Mouse (Mus musculus): Measurements from ENCODE around the gene Smoc2. TPM values are rescaled to one million over a fixed set of nuclear protein-coding genes. Genes with fewer than 3 reads are reported as not detected.

Gene Smoc2
- polyA plus RNA-seq, 1 experiment from 2014 or later, result 7.0 TPM

- no peak overlapping the region for H3K4me3 ChIP-seq (ENCODE audit: low read depth, low read length)
- ATAC-seq (ENCODE audit: low FRiP score) (no peak), DNase-seq (ENCODE audit: low spot score, missing footprints) (no peak)
- H3K27ac ChIP-seq (ENCODE audit: low read depth, low read length), result no peak overlapping the region
- H3K36me3 ChIP-seq (ENCODE audit: control insufficient read depth, insufficient read depth, low read length), result no peaks in the 10 kb centered on the region
- no peaks in the 10 kb centered on the region for H3K9me3 ChIP-seq (ENCODE audit: control insufficient read depth, low read length)
- H3K4me2 ChIP-seq, result no peak overlapping the region
- no peaks in the 10 kb centered on the region for H3K27me3 ChIP-seq (ENCODE audit: control insufficient read depth, insufficient read depth, low read length)
- 73% methylated on average over 11 of the region's 11 CpGs for WGBS
- no peak overlapping the region for H3K9ac ChIP-seq (ENCODE audit: low read length)
- no peaks in the 10 kb centered on the region for H3K4me1 ChIP-seq (ENCODE audit: control insufficient read depth, insufficient read depth, low read length)
Measured at GRCm38 (mm10) chr17:14244195-14244965, 34.9 kb upstream of the Smoc2 start.

GRCm38 (mm10) chr17:14246266-14246665 is 33.0 kb upstream of the Smoc2 start:
- no peaks in the 10 kb centered on the region for H3K9me3 ChIP-seq (ENCODE audit: control insufficient read depth, low read length)
- H3K36me3 ChIP-seq (ENCODE audit: control insufficient read depth, insufficient read depth, low read length), result no peaks in the 10 kb centered on the region
- no peak overlapping the region for H3K27ac ChIP-seq (ENCODE audit: low read depth, low read length)
- DNase-seq (ENCODE audit: low spot score, missing footprints) (no peak), ATAC-seq (ENCODE audit: low FRiP score) (no peak)
- 75% methylated on average over 2 of the region's 2 CpGs for WGBS
- H3K4me3 ChIP-seq (ENCODE audit: low read depth, low read length), result no peak overlapping the region
- no peak overlapping the region for H3K9ac ChIP-seq (ENCODE audit: low read length)
- H3K4me2 ChIP-seq, result no peak overlapping the region
- H3K4me1 ChIP-seq (ENCODE audit: control insufficient read depth, insufficient read depth, low read length), result no peaks in the 10 kb centered on the region
- H3K27me3 ChIP-seq (ENCODE audit: control insufficient read depth, insufficient read depth, low read length), result no peaks in the 10 kb centered on the region

- Histone ChIP-seq H3K9ac (ENCODE audit: low read length) (no peak overlapping the region), H3K4me1 (ENCODE audit: control insufficient read depth, insufficient read depth, low read length) (no peaks in the 10 kb centered on the region), H3K4me3 (ENCODE audit: low read depth, low read length) (no peak overlapping the region), H3K4me2 (no peak overlapping the region), H3K36me3 (ENCODE audit: control insufficient read depth, insufficient read depth, low read length) (no peaks in the 10 kb centered on the region), H3K27ac (ENCODE audit: low read depth, low read length) (no peak overlapping the region), H3K27me3 (ENCODE audit: control insufficient read depth, insufficient read depth, low read length) (no peaks in the 10 kb centered on the region), H3K9me3 (ENCODE audit: control insufficient read depth, low read length) (no peaks in the 10 kb centered on the region)
- WGBS, result 91% methylated on average over 8 of the region's 8 CpGs
- ATAC-seq (ENCODE audit: low FRiP score) (no peak), DNase-seq (ENCODE audit: low spot score, missing footprints) (no peak)
Measured at GRCm38 (mm10) chr17:14247931-14248330, 31.4 kb upstream of the Smoc2 start.

DNA sequence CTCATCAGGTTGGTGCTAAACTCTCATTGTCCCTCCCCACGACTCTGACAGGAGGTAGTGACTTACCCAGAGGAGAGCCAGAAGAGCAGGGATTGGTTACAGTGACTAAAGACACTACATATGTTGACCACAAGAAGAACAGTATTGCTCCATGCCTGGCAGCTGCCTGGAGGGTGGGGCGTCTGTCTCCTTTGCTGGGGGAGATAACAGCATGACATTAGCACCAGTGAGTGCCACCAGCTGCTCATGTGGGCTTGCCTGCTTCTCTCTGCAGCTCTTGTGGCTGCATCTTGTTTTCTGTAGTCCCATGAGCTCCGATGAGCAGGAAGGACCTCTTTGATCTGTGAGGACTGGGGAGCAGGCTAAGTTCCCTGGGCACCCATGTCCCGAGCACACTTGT is 29.7 kb upstream of the Smoc2 start:
- Histone ChIP-seq H3K4me1 (ENCODE audit: control insufficient read depth, insufficient read depth, low read length) (no peaks in the 10 kb centered on the region), H3K4me2 (no peak overlapping the region), H3K36me3 (ENCODE audit: control insufficient read depth, insufficient read depth, low read length) (no peaks in the 10 kb centered on the region), H3K27me3 (ENCODE audit: control insufficient read depth, insufficient read depth, low read length) (no peaks in the 10 kb centered on the region), H3K4me3 (ENCODE audit: low read depth, low read length) (no peak overlapping the region), H3K9me3 (ENCODE audit: control insufficient read depth, low read length) (no peaks in the 10 kb centered on the region), H3K27ac (ENCODE audit: low read depth, low read length) (no peak overlapping the region), H3K9ac (ENCODE audit: low read length) (no peak overlapping the region)
- no peak for ATAC-seq (ENCODE audit: low FRiP score)
- 71% methylated on average over 4 of the region's 4 CpGs for WGBS
- DNase-seq (ENCODE audit: low spot score, missing footprints), result no peak

GRCm38 (mm10) chr17:14250401-14250800 is 28.9 kb upstream of the Smoc2 start:
- Histone ChIP-seq H3K9ac (ENCODE audit: low read length) (no peak overlapping the region), H3K4me2 (no peak overlapping the region), H3K4me3 (ENCODE audit: low read depth, low read length) (no peak overlapping the region), H3K36me3 (ENCODE audit: control insufficient read depth, insufficient read depth, low read length) (no peaks in the 10 kb centered on the region), H3K9me3 (ENCODE audit: control insufficient read depth, low read length) (no peaks in the 10 kb centered on the region), H3K27ac (ENCODE audit: low read depth, low read length) (no peak overlapping the region), H3K27me3 (ENCODE audit: control insufficient read depth, insufficient read depth, low read length) (no peaks in the 10 kb centered on the region), H3K4me1 (ENCODE audit: control insufficient read depth, insufficient read depth, low read length) (no peaks in the 10 kb centered on the region)
- ATAC-seq (ENCODE audit: low FRiP score) (no peak), DNase-seq (ENCODE audit: low spot score, missing footprints) (no peak)
- 81% methylated on average over 8 of the region's 8 CpGs for WGBS

DNA sequence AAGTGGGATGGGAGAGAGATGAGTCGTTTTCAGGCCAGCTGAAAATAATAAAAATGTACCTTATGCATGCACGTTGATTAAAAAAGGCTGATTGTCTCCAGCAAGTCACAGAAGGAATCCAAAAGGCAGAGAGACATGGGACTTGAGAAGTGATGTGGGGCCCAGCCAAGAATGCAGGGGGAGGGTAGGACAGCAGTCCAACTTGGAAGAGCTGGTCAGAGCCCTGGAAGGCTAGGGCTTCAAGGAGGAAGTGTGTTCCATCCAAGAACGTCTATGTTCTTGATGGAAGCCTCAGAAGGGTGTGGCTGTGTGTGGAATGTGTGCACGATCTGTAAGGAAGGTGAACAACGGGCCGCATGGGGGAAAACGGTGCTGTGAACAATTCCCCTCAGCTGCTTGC is 26.9 kb upstream of the Smoc2 start:
- DNase-seq (ENCODE audit: low spot score, missing footprints) (no peak), ATAC-seq (ENCODE audit: low FRiP score) (no peak)
- H3K9me3 ChIP-seq (ENCODE audit: control insufficient read depth, low read length), result no peaks in the 10 kb centered on the region
- H3K27me3 ChIP-seq (ENCODE audit: control insufficient read depth, insufficient read depth, low read length), result no peaks in the 10 kb centered on the region
- no peaks in the 10 kb centered on the region for H3K36me3 ChIP-seq (ENCODE audit: control insufficient read depth, insufficient read depth, low read length)
- no peak overlapping the region for H3K4me2 ChIP-seq
- H3K9ac ChIP-seq (ENCODE audit: low read length), result no peak overlapping the region
- WGBS, result 82% methylated on average over 7 of the region's 7 CpGs
- H3K4me1 ChIP-seq (ENCODE audit: control insufficient read depth, insufficient read depth, low read length), result no peaks in the 10 kb centered on the region
- H3K27ac ChIP-seq (ENCODE audit: low read depth, low read length), result no peak overlapping the region
- no peak overlapping the region for H3K4me3 ChIP-seq (ENCODE audit: low read depth, low read length)

- ATAC-seq (ENCODE audit: low FRiP score), result no peak
- Histone ChIP-seq H3K36me3 (ENCODE audit: control insufficient read depth, insufficient read depth, low read length) (no peaks in the 10 kb centered on the region), H3K27ac (ENCODE audit: low read depth, low read length) (no peak overlapping the region), H3K4me1 (ENCODE audit: control insufficient read depth, insufficient read depth, low read length) (no peaks in the 10 kb centered on the region), H3K4me2 (no peak overlapping the region), H3K27me3 (ENCODE audit: control insufficient read depth, insufficient read depth, low read length) (no peaks in the 10 kb centered on the region), H3K9ac (ENCODE audit: low read length) (no peak overlapping the region), H3K9me3 (ENCODE audit: control insufficient read depth, low read length) (no peaks in the 10 kb centered on the region), H3K4me3 (ENCODE audit: low read depth, low read length) (no peak overlapping the region)
- DNase-seq (ENCODE audit: low spot score, missing footprints), result no peak
- WGBS, result 83% methylated on average over 5 of the region's 5 CpGs
Measured at GRCm38 (mm10) chr17:14254616-14255015, 24.7 kb upstream of the Smoc2 start.

- DNase-seq (ENCODE audit: low spot score, missing footprints), result no peak
- Histone ChIP-seq H3K4me2 (no peak overlapping the region), H3K4me3 (ENCODE audit: low read depth, low read length) (no peak overlapping the region), H3K27ac (ENCODE audit: low read depth, low read length) (no peak overlapping the region), H3K4me1 (ENCODE audit: control insufficient read depth, insufficient read depth, low read length) (no peaks in the 10 kb centered on the region), H3K9me3 (ENCODE audit: control insufficient read depth, low read length) (no peaks in the 10 kb centered on the region), H3K27me3 (ENCODE audit: control insufficient read depth, insufficient read depth, low read length) (no peaks in the 10 kb centered on the region), H3K9ac (ENCODE audit: low read length) (no peak overlapping the region), H3K36me3 (ENCODE audit: control insufficient read depth, insufficient read depth, low read length) (no peaks in the 10 kb centered on the region)
- WGBS, result 84% methylated on average over 7 of the region's 7 CpGs
- no peak for ATAC-seq (ENCODE audit: low FRiP score)
Measured at GRCm38 (mm10) chr17:14257799-14258520, 21.3 kb upstream of the Smoc2 start.

DNA sequence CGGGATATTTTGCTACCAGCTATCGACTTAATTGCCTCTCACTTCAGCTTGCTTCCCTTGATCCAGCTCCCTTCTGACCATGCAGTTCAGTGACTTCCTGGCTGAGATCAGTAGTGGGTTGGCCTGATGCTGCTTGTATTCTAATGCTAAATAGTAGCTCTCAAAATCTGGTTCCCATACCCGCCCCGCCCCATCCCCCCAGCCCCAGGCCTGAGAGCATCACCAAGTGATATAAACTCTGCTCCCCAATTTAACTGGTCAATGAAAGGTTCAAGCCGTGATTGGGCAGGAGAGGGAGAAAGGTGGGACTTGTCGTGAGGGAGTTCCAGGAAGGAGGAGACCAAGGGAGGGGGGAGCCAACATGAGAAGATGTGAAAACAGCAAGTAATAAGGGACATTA is 20.4 kb upstream of the Smoc2 start:
- Histone ChIP-seq H3K4me1 (ENCODE audit: control insufficient read depth, insufficient read depth, low read length) (no peaks in the 10 kb centered on the region), H3K27ac (ENCODE audit: low read depth, low read length) (no peak overlapping the region), H3K4me3 (ENCODE audit: low read depth, low read length) (no peak overlapping the region), H3K9ac (ENCODE audit: low read length) (no peak overlapping the region), H3K9me3 (ENCODE audit: control insufficient read depth, low read length) (no peaks in the 10 kb centered on the region), H3K27me3 (ENCODE audit: control insufficient read depth, insufficient read depth, low read length) (no peaks in the 10 kb centered on the region), H3K36me3 (ENCODE audit: control insufficient read depth, insufficient read depth, low read length) (no peaks in the 10 kb centered on the region), H3K4me2 (no peak overlapping the region)
- DNase-seq (ENCODE audit: low spot score, missing footprints), result no peak
- WGBS, result 38% methylated on average over 6 of the region's 6 CpGs
- no peak for ATAC-seq (ENCODE audit: low FRiP score)

Data from midbrain, embryonic 11.5 days (tissue).